Mouse (Mus musculus) right cerebral cortex, postnatal 4 days (tissue): ENCODE measurements around the gene Irf2.

Source experiments
- DNase-seq: peaks from one replicate; pipeline ENCODE4 v3.0.0-alpha.2; 2022

Irf2 gene

GRCm38 (mm10) chr8:46758676-46759075 lies 19.1 kb downstream of the Irf2 start:
- DNase-seq, result no peak

- DNase-seq, result no peak
These were observed 20.0 kb downstream of the Irf2 start for GRCm38 (mm10) chr8:46759562-46759961.

GRCm38 (mm10) chr8:46760701-46761100 lies 21.2 kb downstream of the Irf2 start:
- DNase-seq, result no peak

GRCm38 (mm10) chr8:46761454-46761853 lies 21.9 kb downstream of the Irf2 start:
- no peak for DNase-seq

- DNase-seq, result no peak
These were observed 30.1 kb downstream of the Irf2 start for GRCm38 (mm10) chr8:46769408-46770180.

GRCm38 (mm10) chr8:46770905-46771516 lies 31.5 kb downstream of the Irf2 start:
- DNase-seq, result no peak

- no peak for DNase-seq
These were observed 33.3 kb downstream of the Irf2 start for GRCm38 (mm10) chr8:46772801-46773200.

- no peak for DNase-seq
These were observed 38.4 kb downstream of the Irf2 start for GRCm38 (mm10) chr8:46777760-46778460.

- DNase-seq, result no peak
These were observed 41.6 kb downstream of the Irf2 start for GRCm38 (mm10) chr8:46781067-46781657.

GRCm38 (mm10) chr8:46782254-46782653 lies 42.7 kb downstream of the Irf2 start:
- no peak for DNase-seq

- no peak for DNase-seq
These were observed 45.5 kb downstream of the Irf2 start for GRCm38 (mm10) chr8:46785070-46785469.

GRCm38 (mm10) chr8:46785926-46786325 lies 46.4 kb downstream of the Irf2 start:
- no peak for DNase-seq

- no peak for DNase-seq
These were observed 49.8 kb downstream of the Irf2 start for GRCm38 (mm10) chr8:46789091-46789881.

- DNase-seq, result no peak
These were observed 52.3 kb downstream of the Irf2 start for GRCm38 (mm10) chr8:46791664-46792371.

- DNase-seq, result no peak
These were observed 53.1 kb downstream of the Irf2 start for GRCm38 (mm10) chr8:46792653-46793052.

GRCm38 (mm10) chr8:46793248-46793647 lies 53.7 kb downstream of the Irf2 start:
- no peak for DNase-seq

GRCm38 (mm10) chr8:46794317-46794716 lies 54.8 kb downstream of the Irf2 start:
- DNase-seq, result no peak

GRCm38 (mm10) chr8:46799212-46799611 lies 59.7 kb downstream of the Irf2 start:
- DNase-seq, result no peak

GRCm38 (mm10) chr8:46799706-46800105 lies 60.2 kb downstream of the Irf2 start:
- DNase-seq, result no peak

- no peak for DNase-seq
These were observed 61.7 kb downstream of the Irf2 start for GRCm38 (mm10) chr8:46801153-46801684.

GRCm38 (mm10) chr8:46802009-46802408 lies 62.5 kb downstream of the Irf2 start:
- DNase-seq, result no peak

GRCm38 (mm10) chr8:46804721-46805120 lies 65.2 kb downstream of the Irf2 start:
- DNase-seq, result no peak
